Mouse (Mus musculus) CH12.LX (cell line): Measurements from ENCODE around the gene Klhl36. TPM values are rescaled to one million over a fixed set of nuclear protein-coding genes. Genes with fewer than 3 reads are reported as not detected.
A peak's percentile ranks its signal among the peaks of the same experiment; 100 is the strongest.

Source experiments
- DNase-seq: peaks from one replicate; pipeline ENCODE4 v3.0.0-alpha.2; 2013; ENCODE audit errors: extremely low read depth
- H3K27ac ChIP-seq: 2 replicates; pipeline ENCODE4 v1.5.1; 2012; ENCODE audit warnings: low read depth, mild to moderate bottlenecking, control low read depth, moderate library complexity; ENCODE audit not compliant: insufficient read depth
- H3K27me3 ChIP-seq: replicated peaks from 2 replicates; pipeline ENCODE3; 2012; ENCODE audit warnings: inconsistent platforms
- H3K36me3 ChIP-seq, 2 experiments: replicated peaks in 1 of 2; 2 replicates each; pipeline versions ENCODE3 to v1.6.1; 2012; ENCODE audit warnings: inconsistent platforms in 1 of 2, low read length in 1 of 2, mild to moderate bottlenecking in 1 of 2, mixed read lengths in 1 of 2, moderate library complexity in 1 of 2; ENCODE audit not compliant: control insufficient read depth in 1 of 2, insufficient read depth in 1 of 2
- H3K4me1 ChIP-seq, 2 experiments: 2 replicates each; pipeline ENCODE4 v1.6.1; 2012; ENCODE audit warnings: inconsistent platforms in 1 of 2, moderate library complexity in 1 of 2; ENCODE audit not compliant: insufficient read depth in 2 of 2, control insufficient read depth in 1 of 2
- H3K4me2 ChIP-seq: 2 replicates; pipeline ENCODE4 v1.6.1; 2012; ENCODE audit warnings: low read depth, mild to moderate bottlenecking, control low read depth; ENCODE audit not compliant: poor library complexity, insufficient read depth, severe bottlenecking
- H3K4me3 ChIP-seq, 3 experiments: fragments of 150-350 bp in 1 of 3; sonication (generic) in 1 of 3; replicated peaks in 1 of 3; 2 replicates each; pipeline versions ENCODE3 to v1.5.1; 2011 to 2012; ENCODE audit warnings: low read depth in 2 of 3, low read length in 2 of 3, mild to moderate bottlenecking in 2 of 3, moderate library complexity in 2 of 3, control low read depth in 1 of 3, improper control_type of control experiment in 1 of 3, inconsistent platforms in 1 of 3, mixed read lengths in 1 of 3; ENCODE audit not compliant: poor library complexity in 1 of 3
- H3K79me2 ChIP-seq: replicated peaks from 2 replicates; pipeline ENCODE4 v1.6.1; 2012; ENCODE audit warnings: mild to moderate bottlenecking, moderate library complexity; ENCODE audit not compliant: control insufficient read depth, poor library complexity, insufficient read depth, severe bottlenecking; ENCODE audit errors: extremely low read depth
- H3K9ac ChIP-seq: 2 replicates; pipeline ENCODE4 v1.6.1; 2012; ENCODE audit warnings: low read depth, mild to moderate bottlenecking, control low read depth, moderate library complexity; ENCODE audit not compliant: insufficient read depth
- H3K9me3 ChIP-seq: replicated peaks from 2 replicates; pipeline ENCODE3; 2012; ENCODE audit warnings: low read length, inconsistent platforms, mixed read lengths
- BHLHE40 ChIP-seq: IDR thresholded peaks from 2 replicates; pipeline ENCODE4 v1.6.1; 2011; ENCODE audit warnings: mild to moderate bottlenecking, low read depth, low read length, improper control_type of control experiment
- CHD1 ChIP-seq: IDR thresholded peaks from 2 replicates; pipeline ENCODE4 v1.6.1; 2012; ENCODE audit warnings: low read depth, low read length, improper control_type of control experiment, inconsistent platforms
- CHD2 ChIP-seq: IDR thresholded peaks from 2 replicates; pipeline ENCODE4 v1.6.1; 2011; ENCODE audit warnings: low read length, improper control_type of control experiment
- CTCF ChIP-seq, 2 experiments: IDR thresholded peaks in 1 of 2; conservative IDR thresholded peaks in 1 of 2; 2 replicates each; pipeline ENCODE4 v1.5.1; 2011 to 2012; ENCODE audit warnings: low read depth in 2 of 2, low read length in 2 of 2, improper control_type of control experiment in 1 of 2, inconsistent platforms in 1 of 2, mild to moderate bottlenecking in 1 of 2, moderate library complexity in 1 of 2
- E2F4 ChIP-seq: IDR thresholded peaks from 2 replicates; pipeline ENCODE4 v1.6.1; 2011; ENCODE audit warnings: low read depth, low read length, improper control_type of control experiment; ENCODE audit not compliant: insufficient replicate concordance
- ELF1 ChIP-seq: IDR thresholded peaks from 2 replicates; pipeline ENCODE4 v1.6.1; 2014; ENCODE audit warnings: low read depth, mild to moderate bottlenecking, inconsistent platforms, low read length, improper control_type of control experiment
- EP300 ChIP-seq: IDR thresholded peaks from 2 replicates; pipeline ENCODE4 v1.6.1; 2011; ENCODE audit warnings: low read length, improper control_type of control experiment
- HCFC1 ChIP-seq: IDR thresholded peaks from 2 replicates; pipeline ENCODE4 v1.6.1; 2012; ENCODE audit warnings: low read depth, mild to moderate bottlenecking, inconsistent platforms, low read length, improper control_type of control experiment
- IRF4 ChIP-seq: IDR thresholded peaks from 2 replicates; pipeline ENCODE4 v1.6.1; 2014; ENCODE audit warnings: low read depth, mild to moderate bottlenecking, inconsistent platforms, low read length, improper control_type of control experiment
- JUN ChIP-seq: IDR thresholded peaks from 2 replicates; pipeline ENCODE4 v1.6.1; 2011; ENCODE audit warnings: low read depth, mild to moderate bottlenecking, low read length, improper control_type of control experiment, moderate library complexity; ENCODE audit not compliant: insufficient read depth
- JUND ChIP-seq: conservative IDR thresholded peaks from 2 replicates; pipeline ENCODE4 v1.6.1; 2011; ENCODE audit warnings: low read depth, low read length, improper control_type of control experiment
- MAFK ChIP-seq: IDR thresholded peaks from 2 replicates; pipeline ENCODE4 v1.6.1; 2011; ENCODE audit warnings: low read length, improper control_type of control experiment; ENCODE audit not compliant: insufficient replicate concordance
- MAX ChIP-seq: IDR thresholded peaks from 2 replicates; pipeline ENCODE4 v1.6.1; 2011; ENCODE audit warnings: low read length, improper control_type of control experiment
- MAZ ChIP-seq: IDR thresholded peaks from 2 replicates; pipeline ENCODE4 v1.6.1; 2012; ENCODE audit warnings: low read depth, mild to moderate bottlenecking, inconsistent platforms, low read length, improper control_type of control experiment, moderate library complexity
- MEF2A ChIP-seq: IDR thresholded peaks from 2 replicates; pipeline ENCODE4 v1.6.1; 2014; ENCODE audit warnings: low read depth, mild to moderate bottlenecking, inconsistent platforms, low read length, improper control_type of control experiment, borderline replicate concordance
- MXI1 ChIP-seq: IDR thresholded peaks from 2 replicates; pipeline ENCODE4 v1.6.1; 2011; ENCODE audit warnings: mild to moderate bottlenecking, low read depth, low read length, improper control_type of control experiment
- MYC ChIP-seq: IDR thresholded peaks from 2 replicates; pipeline ENCODE4 v1.6.1; 2011; ENCODE audit warnings: low read depth, mild to moderate bottlenecking, improper control_type of control experiment, low read length
- NELFE ChIP-seq: IDR thresholded peaks from 2 replicates; pipeline ENCODE4 v1.6.1; 2011; ENCODE audit warnings: low read depth, low read length, improper control_type of control experiment
- NRF1 ChIP-seq: IDR thresholded peaks from 2 replicates; pipeline ENCODE4 v1.6.1; 2014; ENCODE audit warnings: low read depth, mild to moderate bottlenecking, inconsistent platforms, low read length, improper control_type of control experiment, moderate library complexity
- PAX5 ChIP-seq: IDR thresholded peaks from 2 replicates; pipeline ENCODE4 v1.6.1; 2012; ENCODE audit warnings: low read length, inconsistent platforms, mixed read lengths
- POLR2A ChIP-seq: IDR thresholded peaks from 2 replicates; pipeline ENCODE4 v1.6.1; 2011; ENCODE audit warnings: low read depth, mild to moderate bottlenecking, improper control_type of control experiment, low read length
- POLR2AphosphoS2 ChIP-seq: IDR thresholded peaks from 2 replicates; pipeline ENCODE4 v1.6.1; 2011; ENCODE audit warnings: low read depth, low read length, improper control_type of control experiment
- RCOR1 ChIP-seq: conservative IDR thresholded peaks from 2 replicates; pipeline ENCODE4 v1.6.1; 2012; ENCODE audit warnings: low read depth, mild to moderate bottlenecking, inconsistent platforms, low read length, improper control_type of control experiment
- SIN3A ChIP-seq: IDR thresholded peaks from 2 replicates; pipeline ENCODE4 v1.6.1; 2012; ENCODE audit warnings: low read length, improper control_type of control experiment, inconsistent platforms
- SMC3 ChIP-seq: IDR thresholded peaks from 2 replicates; pipeline ENCODE4 v1.6.1; 2011; ENCODE audit warnings: low read depth, low read length, improper control_type of control experiment
- TBP ChIP-seq: conservative IDR thresholded peaks from 2 replicates; pipeline ENCODE4 v1.6.1; 2011; ENCODE audit warnings: low read depth, low read length, improper control_type of control experiment
- TCF12 ChIP-seq: IDR thresholded peaks from 2 replicates; pipeline ENCODE4 v1.6.1; 2014; ENCODE audit warnings: low read depth, mild to moderate bottlenecking, inconsistent platforms, low read length, improper control_type of control experiment
- USF2 ChIP-seq: conservative IDR thresholded peaks from 2 replicates; pipeline ENCODE4 v1.6.1; 2011; ENCODE audit warnings: low read depth, low read length, improper control_type of control experiment
- ZC3H11A ChIP-seq: IDR thresholded peaks from 2 replicates; pipeline ENCODE4 v1.6.1; 2012; ENCODE audit warnings: low read depth, mild to moderate bottlenecking, inconsistent platforms, low read length, improper control_type of control experiment
- ZNF384 ChIP-seq: IDR thresholded peaks from 2 replicates; pipeline ENCODE4 v1.6.1; 2012; ENCODE audit warnings: low read depth, low read length, improper control_type of control experiment, inconsistent platforms
- dilution Hi-C: fragments of 300-500 bp; cut with MboI; formaldehyde crosslinking; loops from 2 replicates; pipeline ENCODE4 v1.14.3; 2020; ENCODE audit warnings: low sequenced_read_pairs; ENCODE audit not compliant: extremely low pct_unique_long_range_greater_than_20kb, extremely low pct_ligation_motif_present
- in situ Hi-C: fragments of 300-500 bp; cut with MboI; formaldehyde crosslinking; loops from 3 replicates; pipeline ENCODE4 v1.14.3; 2019; ENCODE audit warnings: low sequenced_read_pairs, low pct_ligation_motif_present, low pct_unique_long_range_greater_than_20kb, mixed read lengths
- polyA plus RNA-seq: library from polyadenylated mRNA; unstranded; fragments of >175 nt; gene quantifications from 2 replicates; pipeline ENCODE4 v1.2.1, GENCODE M21; 2012; ENCODE audit warnings: low read depth; ENCODE audit not compliant: insufficient read length
- total RNA-seq, 2 experiments: library from RNA; depleted of rRNA; stranded (reverse); fragments of 300-350 nt in 1 of 2; fragments of >200 nt in 1 of 2; gene quantifications; 2 replicates each; pipeline ENCODE4 v1.2.3; 2012 to 2014

Gene Klhl36
- total and polyA plus RNA-seq, 3 experiments: 3.0 to 7.9 (median 3.1) TPM

- in situ Hi-C loops: loop anchor here (5.0 to 10.0 kb wide), 2 partner anchors 57 to 135 kb away; partner anchors contain the start of gene Atp2c2
- peak overlapping the region; percentile 61 to 88 (median 87) for H3K4me3 ChIP-seq
- dilution Hi-C loops: no loop called here
- no peak overlapping the region for H3K27ac ChIP-seq
- H3K4me2 ChIP-seq: peak overlapping the region; percentile 33
- H3K4me1 ChIP-seq: peaks cover 2 to 57% of the 10 kb centered on the region in 2 experiments; a peak in 3 of 4 replicates
- H3K27me3 ChIP-seq: peaks cover under 1% of the 10 kb centered on the region
- peaks cover 0 to 38% of the 10 kb centered on the region in 2 experiments for H3K36me3 ChIP-seq
- no peaks in the 10 kb centered on the region for H3K9me3 ChIP-seq
- DNase-seq: no peak
- H3K79me2 ChIP-seq: no peaks in the 10 kb centered on the region
- TF ChIP-seq POLR2AphosphoS2 (no peak), HCFC1 (no peak), NELFE (no peak), MAZ (no peak), BHLHE40 (no peak), PAX5 (no peak), MYC (no peak)
- peak overlapping the region; percentile 47; the same call in 1 of the 2 replicates for H3K9ac ChIP-seq
These were observed 22.5 kb upstream of the Klhl36 start for GRCm38 (mm10) chr8:119839419-119840021.

- Histone ChIP-seq H3K4me2 (peak within 1 kb of the TSS; percentile 73), H3K79me2 (no peaks in the 10 kb centered on the region), H3K9me3 (no peaks in the 10 kb centered on the region), H3K36me3 (peaks cover 0 to 30% of the 10 kb centered on the region in 2 experiments), H3K4me1 (peaks cover 2 to 52% of the 10 kb centered on the region in 2 experiments; a peak in 3 of 4 replicates), H3K4me3 (peak within 1 kb of the TSS; percentile 61 to 88 (median 87)), H3K27ac (no peak within 1 kb of the TSS), H3K9ac (peak within 1 kb of the TSS; percentile 47), H3K27me3 (peaks cover 7% of the 10 kb centered on the region)
- DNase-seq: peak; percentile 87
- dilution Hi-C loops: no loop called here
- in situ Hi-C loops: loop anchor here (5.0 to 10.0 kb wide), 2 partner anchors 58 to 136 kb away; partner anchors contain the start of gene Atp2c2
- TF ChIP-seq EP300 (no peak), HCFC1 (peak; percentile 32; the same call in 1 of the 2 replicates), NRF1 (peak; percentile 64), E2F4 (no peak), MAFK (no peak), MAZ (peak; percentile 92), TBP (peak; percentile 60; the same call in 1 of the 2 replicates), CHD1 (no peak), MXI1 (peak; percentile 73), IRF4 (0 out of 2 replicates have a peak, but pooled peaks have one; percentile 42), CHD2 (peak; percentile 49; the same call in 1 of the 2 replicates), USF2 (no peak), TCF12 (peak; percentile 82), POLR2A (peak; percentile 88), NELFE (peak; percentile 86), MYC (no peak), RCOR1 (no peak), ZC3H11A (no peak), JUND (no peak), BHLHE40 (no peak), PAX5 (no peak), SMC3 (no peak), MEF2A (no peak; the same call in 1 of the 2 replicates), MAX (peak; percentile 64), CTCF (conservative IDR thresholded peaks at IDR 0.05 in 1 of 2, IDR thresholded peaks at IDR 0.05 in 1 of 2; ENCODE audit: low read depth in 2 of 2, low read length in 2 of 2) (no peak), ELF1 (peak; percentile 53; the same call in 1 of the 2 replicates), SIN3A (no peak; the same call in 1 of the 2 replicates), ZNF384 (no peak), JUN (no peak)
These were observed 21.7 kb upstream of the Klhl36 start, which contains the start of gene Cotl1 for GRCm38 (mm10) chr8:119840275-119840808. TSS of gene Cotl1 (minus strand) at chr8:119840544.
